Mouse (Mus musculus) neural tube, embryonic 12.5 days (tissue): ENCODE data around the gene Spz1. TPM values are rescaled to one million over a fixed set of nuclear protein-coding genes. Genes with fewer than 3 reads are reported as not detected.
A peak's percentile ranks its signal among the peaks of the same experiment; 100 is the strongest.
"Not testable (repeated sequence)": the region's sequence is repeated elsewhere in the genome, so short reads cannot be mapped to it uniquely, and the experiment has no call there.

Experiments used
- ATAC-seq: fragments of 200-750 bp; cut with Nextera tagmentation; 2 replicates; pipeline ENCODE4 v1.8.0; 2017; ENCODE audit warnings: low read depth, mild to moderate bottlenecking, moderate TSS enrichment, moderate library complexity; ENCODE audit not compliant: low FRiP score
- H3K27ac ChIP-seq: fragments of 300-500 bp; sonication (generic); 2 replicates; pipeline ENCODE4 v1.5.1; 2016
- H3K27me3 ChIP-seq: fragments of 300-500 bp; sonication (generic); replicated peaks from 2 replicates; pipeline ENCODE4 v1.6.1; 2016; ENCODE audit warnings: mild to moderate bottlenecking
- H3K36me3 ChIP-seq: fragments of 300-500 bp; sonication (generic); 2 replicates; pipeline ENCODE4 v1.6.1; 2016; ENCODE audit warnings: mild to moderate bottlenecking
- H3K4me1 ChIP-seq: fragments of 300-500 bp; sonication (generic); 2 replicates; pipeline ENCODE4 v1.6.1; 2016
- H3K4me2 ChIP-seq: fragments of 300-500 bp; sonication (generic); replicated peaks from 2 replicates; pipeline ENCODE4 v1.6.1; 2016; ENCODE audit warnings: mild to moderate bottlenecking
- H3K4me3 ChIP-seq: fragments of 300-500 bp; sonication (generic); 2 replicates; pipeline ENCODE4 v1.5.1; 2016
- H3K9ac ChIP-seq: fragments of 300-500 bp; sonication (generic); 2 replicates; pipeline ENCODE4 v1.6.1; 2016; ENCODE audit warnings: mild to moderate bottlenecking
- H3K9me3 ChIP-seq: fragments of 300-500 bp; sonication (generic); 2 replicates; pipeline ENCODE4 v1.6.1; 2016; ENCODE audit warnings: mild to moderate bottlenecking
- WGBS: fragments of 180-500 bp; shearing (Covaris S2); methylation state at CpG from one replicate; pipeline ENCODE4 v1.1.7; 2016; 5-methylcytosine and 5-hydroxymethylcytosine counted together
- polyA plus RNA-seq: library from polyadenylated mRNA; unstranded; fragments of >200 nt; fragmentation: Nextera tagmentation; extraction: Ambion mirVana; gene quantifications from 2 replicates; pipeline ENCODE4 v1.2.1, GENCODE M21; 2016

Spz1 gene
- polyA plus RNA-seq, result not detected in 2 replicates

- Histone ChIP-seq H3K4me1 (no peaks in the 10 kb centered on the region), H3K9me3 (no peaks in the 10 kb centered on the region), H3K36me3 (no peaks in the 10 kb centered on the region), H3K27ac (no peak within 1 kb of the TSS), H3K9ac (no peak within 1 kb of the TSS), H3K4me2 (no peak within 1 kb of the TSS), H3K4me3 (no peak within 1 kb of the TSS), H3K27me3 (no peaks in the 10 kb centered on the region)
- no peak for ATAC-seq
Measured at GRCm38 (mm10) chr13:92576072-92576471, at the start of gene Spz1. Gene Spz1, minus strand, starts transcription at chr13:92576172.

DNA sequence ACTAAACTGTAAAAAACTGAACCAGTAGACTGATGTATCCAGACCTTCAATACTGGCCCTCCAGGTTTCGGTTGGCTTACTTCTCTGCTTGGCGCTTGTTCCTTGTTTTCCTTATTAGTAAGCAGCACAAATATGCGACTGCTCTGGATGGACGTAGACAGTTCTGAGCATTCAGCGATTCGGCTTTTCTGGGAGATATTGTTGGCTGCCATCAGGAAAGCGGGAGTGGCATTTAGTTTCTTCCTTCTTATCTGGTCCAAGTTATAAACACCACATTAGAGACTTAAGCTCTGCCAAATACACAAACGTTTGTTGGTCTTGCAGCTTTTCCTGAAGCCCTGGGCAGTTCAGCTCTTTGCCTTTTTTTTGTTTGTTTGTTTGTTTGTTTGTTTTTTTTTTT is 40.5 kb upstream of the Spz1 start:
- no peak overlapping the region for H3K9ac ChIP-seq
- no peak overlapping the region for H3K27ac ChIP-seq
- H3K9me3 ChIP-seq, result no peaks in the 10 kb centered on the region
- H3K4me3 ChIP-seq, result no peak overlapping the region
- H3K27me3 ChIP-seq, result no peaks in the 10 kb centered on the region
- H3K4me2 ChIP-seq, result no peak overlapping the region
- ATAC-seq, result no peak
- H3K36me3 ChIP-seq, result no peaks in the 10 kb centered on the region
- peaks cover 18% of the 10 kb centered on the region for H3K4me1 ChIP-seq
- WGBS, result 97% methylated on average over 8 of the region's 8 CpGs

- Histone ChIP-seq H3K36me3 (no peaks in the 10 kb centered on the region), H3K4me1 (peaks cover 18% of the 10 kb centered on the region), H3K9ac (no peak overlapping the region), H3K27ac (no peak overlapping the region), H3K27me3 (no peaks in the 10 kb centered on the region), H3K9me3 (no peaks in the 10 kb centered on the region), H3K4me3 (no peak overlapping the region), H3K4me2 (no peak overlapping the region)
- 92% methylated on average over 5 of the region's 5 CpGs for WGBS
- ATAC-seq, result no peak
Measured at GRCm38 (mm10) chr13:92615201-92615600, 39.2 kb upstream of the Spz1 start.

DNA sequence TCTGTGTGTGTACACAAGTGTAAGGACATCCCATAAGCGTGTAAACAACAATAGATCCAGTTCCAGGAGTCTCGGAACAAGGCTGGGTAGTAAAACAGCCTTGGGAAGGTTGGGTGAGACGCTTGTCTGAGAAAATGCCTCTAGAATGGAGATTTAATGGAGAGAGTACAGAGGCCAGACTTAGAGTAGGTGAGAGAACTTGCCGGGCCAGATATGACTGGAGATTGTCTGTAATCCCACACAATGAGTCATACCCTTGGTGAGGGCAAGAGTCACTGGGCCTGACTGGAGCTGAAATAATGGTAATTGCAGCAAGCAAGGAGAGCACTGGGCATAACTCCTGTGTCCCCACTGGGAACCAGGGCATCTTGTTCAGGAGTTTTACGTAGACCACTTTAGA is 37.1 kb upstream of the Spz1 start:
- Histone ChIP-seq H3K9ac (no peak overlapping the region), H3K9me3 (no peaks in the 10 kb centered on the region), H3K36me3 (no peaks in the 10 kb centered on the region), H3K27me3 (no peaks in the 10 kb centered on the region), H3K4me3 (no peak overlapping the region), H3K27ac (no peak overlapping the region), H3K4me2 (peak overlapping the region; percentile 83), H3K4me1 (peaks cover 18% of the 10 kb centered on the region)
- 82% methylated on average over 5 of the region's 5 CpGs for WGBS
- no peak for ATAC-seq

GRCm38 (mm10) chr13:92611917-92612316 is 35.9 kb upstream of the Spz1 start:
- Histone ChIP-seq H3K4me2 (peak overlapping the region; percentile 83), H3K9ac (peak overlapping the region; percentile 78), H3K36me3 (no peaks in the 10 kb centered on the region), H3K9me3 (no peaks in the 10 kb centered on the region), H3K4me3 (peak overlapping the region; percentile 74), H3K27ac (no peak overlapping the region), H3K27me3 (no peaks in the 10 kb centered on the region), H3K4me1 (peaks cover 18% of the 10 kb centered on the region)
- WGBS, result 4% methylated on average over 7 of the region's 7 CpGs
- no peak for ATAC-seq

- H3K4me1 ChIP-seq, result peaks cover 18% of the 10 kb centered on the region
- peak overlapping the region; percentile 74 for H3K4me3 ChIP-seq
- peak overlapping the region; percentile 43; the same call in 1 of the 2 replicates for H3K27ac ChIP-seq
- no peaks in the 10 kb centered on the region for H3K27me3 ChIP-seq
- H3K4me2 ChIP-seq, result peak overlapping the region; percentile 83
- no peaks in the 10 kb centered on the region for H3K9me3 ChIP-seq
- peak; percentile 64 for ATAC-seq
- H3K36me3 ChIP-seq, result no peaks in the 10 kb centered on the region
- H3K9ac ChIP-seq, result peak overlapping the region; percentile 78
- WGBS, result under 1% methylated on average over 43 of the region's 43 CpGs
Measured at GRCm38 (mm10) chr13:92611254-92611784, 35.3 kb upstream of the Spz1 start.

DNA sequence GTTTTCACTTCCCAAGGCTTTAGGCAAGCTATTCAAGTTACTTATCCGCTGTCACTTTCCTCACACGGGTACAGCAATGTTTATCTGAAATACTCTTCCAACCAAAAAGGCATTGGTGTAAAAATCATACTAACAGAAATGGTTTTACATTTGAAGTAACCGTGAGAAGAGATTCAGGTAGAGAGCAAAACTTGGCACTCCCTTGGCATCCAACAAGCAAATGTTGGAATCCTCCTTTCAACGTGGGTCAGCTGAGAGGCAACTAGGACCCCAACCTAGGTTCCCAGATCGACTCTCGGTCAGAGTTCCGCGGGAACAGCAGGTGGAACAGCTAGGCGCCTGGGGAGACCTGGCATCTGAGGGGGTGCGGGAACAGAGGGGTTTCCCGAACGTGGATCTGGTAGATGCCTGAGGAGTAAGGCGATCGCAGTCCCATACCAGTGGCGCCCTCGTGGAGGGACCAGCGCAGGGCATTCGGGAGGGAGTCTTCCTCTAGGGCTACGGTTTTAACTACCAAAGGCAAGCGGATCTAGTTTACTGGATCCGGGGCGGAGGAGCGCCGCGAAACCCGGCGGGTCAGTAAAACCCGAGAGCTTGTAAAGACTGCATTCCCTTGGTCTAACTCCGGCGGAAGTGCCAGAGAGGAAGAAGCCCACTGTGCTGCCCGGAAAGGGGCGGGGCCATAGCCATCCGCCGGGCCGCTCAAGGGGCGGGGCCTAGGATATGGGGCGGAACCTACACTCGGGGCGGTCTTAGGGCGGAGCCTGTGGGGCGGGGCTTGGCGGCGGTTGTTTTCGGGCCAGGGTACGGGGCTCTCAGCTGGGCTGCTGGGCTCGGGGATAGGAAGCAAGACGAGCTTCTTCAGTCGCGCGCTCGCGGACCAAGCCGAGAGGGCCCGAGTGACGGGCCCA is 34.6 kb upstream of the Spz1 start, which contains the start of gene Serinc5:
Serinc5 (plus strand) TSS at position 781 of the 911 bp plus-strand sequence.
- Histone ChIP-seq H3K27ac (peak within 1 kb of the TSS; percentile 43; the same call in 1 of the 2 replicates), H3K4me2 (peak within 1 kb of the TSS; percentile 83), H3K4me3 (peak within 1 kb of the TSS; percentile 74), H3K36me3 (no peaks in the 10 kb centered on the region), H3K27me3 (no peaks in the 10 kb centered on the region), H3K4me1 (peaks cover 18% of the 10 kb centered on the region), H3K9me3 (no peaks in the 10 kb centered on the region), H3K9ac (peak within 1 kb of the TSS; percentile 78)
- peak; percentile 99 for ATAC-seq
- under 1% methylated on average over 55 of the region's 55 CpGs for WGBS

GRCm38 (mm10) chr13:92609486-92610310 is 33.7 kb upstream of the Spz1 start:
- peak overlapping the region; percentile 83 for H3K4me2 ChIP-seq
- no peak for ATAC-seq

DNA sequence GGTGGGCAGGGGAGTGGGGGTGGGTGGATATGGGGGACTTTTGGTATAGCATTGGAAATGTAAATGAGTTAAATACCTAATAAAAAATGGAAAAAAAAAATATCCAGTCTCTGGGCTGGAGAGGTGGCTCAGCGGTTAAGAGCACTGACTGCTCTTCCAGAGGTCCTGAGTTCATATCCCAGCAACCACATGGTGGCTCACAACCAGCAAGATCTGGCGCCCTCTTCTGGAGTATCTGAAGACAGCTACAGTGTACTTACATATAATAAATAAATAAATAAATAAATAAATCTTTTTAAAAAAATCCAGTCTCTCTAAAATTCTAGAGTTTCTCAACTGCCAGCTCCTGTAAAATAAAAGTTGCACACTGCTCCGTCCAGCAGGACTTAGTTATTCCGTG is 29.3 kb upstream of the Spz1 start:
- 84% methylated on average over 4 of the region's 4 CpGs for WGBS
- not testable (repeated sequence) for H3K9ac ChIP-seq, H3K9me3 ChIP-seq, H3K27ac ChIP-seq, H3K4me1 ChIP-seq, H3K4me3 ChIP-seq, ATAC-seq, H3K4me2 ChIP-seq, H3K27me3 ChIP-seq, H3K36me3 ChIP-seq

More at GRCm38 (mm10) chr13:92609486-92610310, 33.7 kb upstream of the Spz1 start:
- Histone ChIP-seq H3K27me3 (no peaks in the 10 kb centered on the region), H3K4me1 (peaks cover 18% of the 10 kb centered on the region), H3K9ac (peak overlapping the region; percentile 78; the same call in 1 of the 2 replicates), H3K27ac (no peak overlapping the region), H3K36me3 (no peaks in the 10 kb centered on the region), H3K4me3 (peak overlapping the region; percentile 74), H3K9me3 (no peaks in the 10 kb centered on the region)
- 14% methylated on average over 13 of the region's 13 CpGs for WGBS

DNA sequence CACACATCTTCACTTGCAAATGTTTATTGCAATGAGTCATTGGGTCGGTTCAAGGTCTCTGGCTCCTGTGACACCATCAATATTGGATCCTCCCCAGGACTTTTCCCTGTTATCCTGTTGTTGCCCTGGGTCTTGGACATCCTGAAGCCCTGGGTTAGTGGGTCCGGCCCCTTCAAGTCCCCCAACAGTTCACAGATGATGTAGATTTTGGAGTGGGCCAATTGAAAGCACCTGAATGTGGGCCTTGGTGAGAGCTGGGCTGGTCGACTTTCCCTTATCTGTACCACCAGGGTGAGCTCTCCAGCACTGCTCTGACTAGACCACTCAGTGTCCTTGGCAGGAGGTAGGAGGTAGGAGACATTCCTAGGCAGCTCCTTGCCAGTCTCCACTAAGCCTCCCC is 19.5 kb upstream of the Spz1 start:
- Histone ChIP-seq H3K4me1 (peaks cover 20% of the 10 kb centered on the region), H3K27ac (no peak overlapping the region), H3K36me3 (no peaks in the 10 kb centered on the region), H3K9me3 (no peaks in the 10 kb centered on the region), H3K27me3 (no peaks in the 10 kb centered on the region), H3K4me3 (no peak overlapping the region), H3K9ac (no peak overlapping the region), H3K4me2 (no peak overlapping the region)
- 69% methylated on average over 3 of the region's 3 CpGs for WGBS
- 0 out of 2 replicates have a peak, but pooled peaks have one; percentile 31 for ATAC-seq

- no peak for ATAC-seq
- Histone ChIP-seq H3K27me3 (no peaks in the 10 kb centered on the region), H3K27ac (no peak overlapping the region), H3K4me3 (no peak overlapping the region), H3K4me2 (no peak overlapping the region), H3K9me3 (no peaks in the 10 kb centered on the region), H3K4me1 (peaks cover 20% of the 10 kb centered on the region), H3K36me3 (no peaks in the 10 kb centered on the region), H3K9ac (no peak overlapping the region)
- 77% methylated on average over 3 of the region's 3 CpGs for WGBS
Measured at GRCm38 (mm10) chr13:92594907-92595306, 18.9 kb upstream of the Spz1 start.

GRCm38 (mm10) chr13:92594481-92594880 is 18.5 kb upstream of the Spz1 start:
- Histone ChIP-seq H3K9me3 (no peaks in the 10 kb centered on the region), H3K4me2 (0 out of 2 replicates have a peak overlapping the region, but pooled peaks have one; percentile 9), H3K27me3 (no peaks in the 10 kb centered on the region), H3K9ac (no peak overlapping the region), H3K27ac (no peak overlapping the region), H3K4me1 (peaks cover 20% of the 10 kb centered on the region), H3K4me3 (no peak overlapping the region), H3K36me3 (no peaks in the 10 kb centered on the region)
- WGBS, result 26% methylated on average over 6 of the region's 6 CpGs
- ATAC-seq, result peak; percentile 68
